Mouse (Mus musculus) testis, adult 2 months (tissue): ENCODE data around the gene Gm47955.
"Not testable (repeated sequence)": the region's sequence is repeated elsewhere in the genome, so short reads cannot be mapped to it uniquely, and the experiment has no call there.

Experiments used
- CTCF ChIP-seq: fragments of 200-500 bp; IDR thresholded peaks from 2 replicates; pipeline ENCODE4 v1.5.1; 2012; ENCODE audit warnings: low read depth, mild to moderate bottlenecking, inconsistent platforms, low read length, moderate library complexity; ENCODE audit not compliant: control insufficient read depth, insufficient read depth, insufficient replicate concordance
- POLR2A ChIP-seq: fragments of 200-500 bp; IDR thresholded peaks from 2 replicates; pipeline ENCODE4 v1.6.1; 2012; ENCODE audit warnings: low read depth, mild to moderate bottlenecking, inconsistent platforms, low read length, moderate library complexity; ENCODE audit not compliant: control insufficient read depth

GRCm38 (mm10) chr1:82946029-82946428, 14.1 kb upstream of the Gm47955 start:
- not testable (repeated sequence) for TF ChIP-seq CTCF, POLR2A
